Mouse (Mus musculus): ENCODE results near the gene Rint1.
A peak's percentile ranks its signal among the peaks of the same experiment; 100 is the strongest.
"Not testable (repeated sequence)": the region's sequence is repeated elsewhere in the genome, so short reads cannot be mapped to it uniquely, and the experiment has no call there.

Gene Rint1

DNA sequence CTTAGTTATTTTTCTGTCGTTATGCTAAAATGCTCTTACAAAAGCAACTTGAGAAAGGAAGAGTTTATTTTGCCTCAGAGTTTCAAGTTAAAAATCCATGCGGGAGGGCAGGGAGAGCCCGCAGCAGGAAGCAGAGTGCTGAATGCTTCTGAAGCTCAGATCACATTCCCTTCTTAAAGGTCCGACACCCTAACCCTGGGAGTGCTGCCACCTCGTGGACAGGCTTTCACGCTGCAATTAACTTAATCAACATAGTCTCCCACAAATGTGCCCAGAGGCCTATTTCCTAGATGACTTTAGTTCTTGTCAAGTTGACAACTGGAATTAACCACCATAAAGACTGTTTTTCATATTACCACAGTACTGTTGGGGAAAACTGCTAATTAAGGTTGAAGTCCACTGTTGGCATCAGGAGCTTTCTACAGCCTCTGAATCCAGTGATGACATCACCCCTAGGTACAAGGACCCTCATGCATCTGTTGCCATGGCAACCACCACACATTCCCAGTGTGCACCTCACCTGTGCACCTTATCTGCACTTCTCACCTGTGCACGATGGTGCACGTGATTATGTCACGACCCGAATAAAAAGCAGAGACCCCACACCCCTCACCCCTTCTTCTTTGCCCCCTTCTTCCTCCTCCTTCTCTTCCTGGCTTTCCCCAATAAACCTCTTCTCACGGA is 39.0 kb downstream of the Rint1 start:
- peak; percentile 90 for DNase-seq (ENCODE audit: low read depth, low spot score)

DNA sequence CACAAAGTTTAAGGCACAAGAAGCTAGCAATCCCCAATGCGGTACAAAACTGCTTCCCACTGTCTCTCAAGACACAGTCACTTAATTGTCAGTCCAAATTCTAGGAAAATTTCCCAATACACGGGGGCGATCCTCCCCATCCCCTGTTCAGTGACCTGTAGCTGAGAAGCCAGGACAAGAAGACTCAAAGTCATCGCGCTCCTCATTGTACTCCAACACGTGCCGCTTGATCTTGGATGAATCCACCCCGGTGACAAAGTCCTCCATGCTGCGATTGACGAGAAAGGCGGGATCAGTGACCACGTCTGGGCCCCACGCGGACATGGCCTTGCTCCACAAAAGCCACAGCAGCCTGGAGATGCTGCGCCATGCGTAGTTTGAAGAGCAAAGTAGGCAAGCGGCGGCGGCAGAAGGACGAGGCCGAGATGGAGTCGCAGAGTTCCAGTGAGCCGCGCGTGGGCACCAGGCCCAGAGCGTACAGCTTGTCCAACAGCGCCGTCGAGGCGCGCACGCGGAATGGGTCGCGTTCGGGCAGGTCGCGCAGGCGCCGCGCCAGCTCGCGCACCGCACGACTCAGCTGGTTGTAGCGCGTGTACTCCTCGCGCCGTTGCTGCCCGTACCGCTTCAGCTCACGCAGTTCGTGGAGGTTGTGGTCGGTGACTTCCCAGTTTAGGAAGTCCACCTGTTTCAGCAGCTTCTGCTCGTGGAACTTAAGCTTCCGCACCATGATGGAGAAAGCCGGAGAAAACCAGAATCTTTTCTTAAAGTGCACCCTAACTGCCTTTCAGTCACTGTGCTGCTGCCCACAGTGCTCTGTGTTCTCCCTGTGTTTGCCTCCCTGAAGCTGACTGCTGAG is 43.6 kb downstream of the Rint1 start:
- no peak for DNase-seq (ENCODE audit: low read depth, low spot score)

- not testable (repeated sequence) for DNase-seq (ENCODE audit: low read depth, low spot score)
Measured at GRCm38 (mm10) chr5:23835691-23836090, 48.2 kb downstream of the Rint1 start.

- peak; percentile 49 for DNase-seq (ENCODE audit: low read depth, low spot score)
Measured at GRCm38 (mm10) chr5:23838158-23838557, 50.6 kb downstream of the Rint1 start.

- DNase-seq (ENCODE audit: low read depth, low spot score), result peak; percentile 100
Measured at GRCm38 (mm10) chr5:23843674-23844530, 56.4 kb downstream of the Rint1 start, which contains the start of gene Tomm7. Tomm7 (minus strand) TSS chr5:23844161.

DNA sequence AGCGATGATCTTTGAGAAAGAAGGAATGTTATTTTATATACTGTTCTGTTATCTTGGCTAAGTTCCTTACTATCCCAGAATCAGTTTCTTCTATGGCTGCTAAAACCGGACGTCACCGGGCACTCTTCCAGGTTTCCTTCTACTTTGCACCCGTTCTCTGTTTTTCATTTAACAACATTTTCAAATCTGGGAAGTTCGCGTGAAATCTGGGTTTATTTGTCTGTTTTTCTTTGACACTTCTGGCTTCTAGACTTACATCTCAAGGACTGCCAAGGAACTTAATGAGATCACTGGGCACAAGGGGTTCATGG is 57.0 kb downstream of the Rint1 start:
- DNase-seq (ENCODE audit: low read depth, low spot score), result no peak

DNA sequence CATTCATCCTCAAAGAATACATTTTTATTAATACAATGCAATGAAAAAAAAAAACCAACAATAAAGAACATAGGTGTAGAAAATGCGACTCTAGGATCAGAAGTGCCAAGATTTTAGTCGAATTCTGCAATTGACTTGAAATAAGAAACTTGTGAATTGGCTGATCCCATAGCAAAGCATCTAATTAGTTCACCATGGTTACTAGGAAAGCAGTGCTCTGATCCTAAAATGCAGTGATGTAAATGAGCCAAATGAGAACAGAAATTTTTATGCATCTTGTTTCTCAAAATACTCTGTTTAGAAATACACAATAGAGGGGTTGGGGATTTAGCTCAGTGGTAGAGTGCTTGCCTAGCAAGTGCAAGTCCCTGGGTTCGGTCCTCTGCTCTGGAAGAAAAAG is 57.6 kb downstream of the Rint1 start:
- peak; percentile 0 for DNase-seq (ENCODE audit: low read depth, low spot score)

- peak; percentile 90 for DNase-seq (ENCODE audit: low read depth, low spot score)
Measured at GRCm38 (mm10) chr5:23850345-23851159, 63.0 kb downstream of the Rint1 start.

GRCm38 (mm10) chr5:23851160-23851555 is 63.6 kb downstream of the Rint1 start:
- peak; percentile 26 for DNase-seq (ENCODE audit: low read depth, low spot score)

DNA sequence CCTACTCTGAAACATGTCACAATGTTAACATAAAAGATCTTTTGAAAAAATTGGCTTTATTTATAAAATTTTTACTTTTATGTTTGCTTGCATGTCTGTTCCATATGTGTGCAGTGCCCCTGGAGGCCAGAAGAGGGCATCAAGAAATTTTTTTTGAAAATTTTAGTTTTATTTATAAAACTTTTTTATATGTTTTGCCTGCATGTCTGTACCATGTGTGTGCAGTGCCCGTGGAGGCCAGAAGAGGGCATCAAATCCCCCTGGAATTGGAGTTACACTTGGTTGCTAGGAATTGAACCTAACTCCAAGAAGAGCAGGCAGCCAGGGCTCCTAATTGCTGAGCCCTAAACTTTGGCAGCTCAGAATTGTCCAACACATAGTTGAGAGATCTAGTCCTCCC is 65.4 kb downstream of the Rint1 start:
- DNase-seq (ENCODE audit: low read depth, low spot score), result peak; percentile 64

DNA sequence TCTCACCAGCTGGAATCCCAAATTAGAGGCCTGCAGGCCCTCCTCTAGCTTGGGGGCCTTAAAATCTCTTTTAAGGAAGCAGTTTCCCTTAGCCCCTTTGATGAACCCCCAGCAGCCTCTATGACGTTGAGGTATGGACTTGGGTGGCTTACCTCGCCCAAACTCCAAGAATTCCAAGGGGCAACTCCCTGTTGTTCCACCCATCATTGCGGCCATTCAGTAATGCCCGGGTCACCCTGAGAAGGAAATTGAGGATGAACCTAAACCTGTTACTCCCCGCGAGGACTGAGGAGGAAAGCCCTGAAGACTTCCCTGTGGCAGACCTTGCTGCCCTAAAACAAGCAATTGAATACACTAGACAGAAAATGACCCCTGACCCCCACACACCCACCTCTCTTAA is 68.0 kb downstream of the Rint1 start:
- DNase-seq (ENCODE audit: low read depth, low spot score), result peak; percentile 64

GRCm38 (mm10) chr5:23856164-23856563 is 68.7 kb downstream of the Rint1 start:
- no peak for DNase-seq (ENCODE audit: low read depth, low spot score)

GRCm38 (mm10) chr5:23857189-23857588 is 69.7 kb downstream of the Rint1 start:
- no peak for DNase-seq (ENCODE audit: low read depth, low spot score)

DNA sequence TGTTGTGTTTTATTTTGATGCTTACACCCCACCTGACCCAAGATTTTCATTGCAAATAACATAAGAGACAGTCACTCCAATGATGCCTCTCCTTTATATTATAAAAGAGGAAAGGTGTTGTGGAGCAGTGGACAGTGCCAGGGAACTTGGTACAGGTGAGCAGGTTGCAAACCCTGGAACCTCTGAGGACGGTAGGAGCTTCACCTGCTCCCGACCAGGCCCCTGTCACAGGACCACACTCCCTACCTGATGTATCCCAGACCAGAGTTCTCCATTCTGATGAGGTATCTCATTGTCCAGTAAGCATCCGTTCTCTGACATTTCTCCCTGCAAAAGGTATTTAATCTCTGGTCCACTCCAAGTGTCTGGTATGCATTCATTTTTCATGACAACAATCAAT is 70.5 kb downstream of the Rint1 start:
- DNase-seq (ENCODE audit: low read depth, low spot score), result no peak

- peak; percentile 44 for DNase-seq (ENCODE audit: low read depth, low spot score)
Measured at GRCm38 (mm10) chr5:23858643-23859042, 71.1 kb downstream of the Rint1 start.

DNA sequence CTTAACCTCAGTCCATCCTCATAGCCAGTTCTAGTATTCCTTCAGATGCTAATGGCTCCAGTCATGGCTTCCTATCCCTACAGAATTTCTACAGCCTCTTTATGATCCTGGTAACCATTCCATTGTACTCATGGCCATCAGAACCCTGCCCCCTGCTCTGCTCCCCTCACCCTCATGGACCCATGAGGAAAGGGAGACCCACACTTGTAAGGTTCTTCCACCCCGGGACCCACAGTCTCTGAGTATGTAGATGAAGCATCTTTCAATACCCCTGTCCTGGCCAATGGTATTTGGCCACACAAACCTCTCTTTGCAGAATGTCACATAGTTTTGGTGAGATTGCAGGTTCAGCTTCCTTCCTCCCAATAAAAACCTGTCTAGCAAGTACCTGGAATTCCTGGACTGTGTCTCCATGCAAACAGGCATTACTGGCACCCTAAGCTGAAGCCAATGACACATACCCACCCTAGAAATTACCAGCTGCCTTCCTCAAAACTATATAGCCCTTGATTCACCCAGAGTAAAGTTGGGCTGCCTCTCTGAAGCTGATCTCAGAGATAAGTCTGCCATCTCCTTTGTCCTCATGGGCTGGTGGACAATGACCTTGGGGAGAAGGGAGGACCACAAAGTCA is 71.7 kb downstream of the Rint1 start:
- no peak for DNase-seq (ENCODE audit: low read depth, low spot score)

DNA sequence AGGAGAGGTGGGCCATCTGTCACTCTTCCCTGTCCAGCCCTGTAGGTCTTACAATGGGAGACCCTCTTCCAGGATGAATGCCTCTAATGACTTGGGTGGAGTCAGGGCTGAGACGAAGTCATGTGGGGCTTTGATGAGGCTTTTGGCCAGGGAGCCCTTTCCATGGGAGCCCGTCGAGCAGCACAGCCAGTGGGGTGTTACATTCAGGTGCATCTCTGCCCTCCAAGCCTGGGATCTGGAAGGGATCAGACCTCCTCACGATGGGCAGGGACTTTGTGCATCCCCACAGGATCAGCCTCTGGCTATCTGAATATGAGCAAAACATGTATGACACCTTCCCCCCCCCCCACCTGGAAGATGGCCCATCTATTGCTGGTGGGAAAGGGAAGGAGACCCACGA is 72.4 kb downstream of the Rint1 start:
- no peak for DNase-seq (ENCODE audit: low read depth, low spot score)

- DNase-seq (ENCODE audit: low read depth, low spot score), result no peak
Measured at GRCm38 (mm10) chr5:23861721-23862120, 74.2 kb downstream of the Rint1 start.

DNA sequence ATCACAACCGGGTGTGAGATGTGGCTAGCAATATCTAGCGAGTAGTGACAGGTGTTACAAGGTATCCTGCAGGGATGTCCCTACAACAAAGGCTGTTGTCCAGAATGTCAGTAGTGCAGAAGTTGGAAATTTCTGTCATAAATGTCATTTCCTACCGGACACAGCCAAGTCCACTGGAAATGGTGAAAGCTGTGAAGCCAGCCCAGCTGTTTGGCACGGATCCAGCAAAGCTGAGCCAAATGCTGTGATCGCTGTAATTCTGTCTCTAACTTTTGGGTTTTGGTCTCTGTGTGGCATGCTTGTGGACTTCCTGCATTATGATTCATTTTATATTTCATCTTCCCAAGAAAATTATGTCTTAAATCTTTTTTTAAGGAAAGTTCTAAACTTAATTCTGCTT is 74.8 kb downstream of the Rint1 start:
- no peak for DNase-seq (ENCODE audit: low read depth, low spot score)

GRCm38 (mm10) chr5:23863166-23864053 is 75.9 kb downstream of the Rint1 start:
- no peak for DNase-seq (ENCODE audit: low read depth, low spot score)

Data from R1 (cell line).